Mouse (Mus musculus) neural tube, embryonic 11.5 days (tissue): ENCODE measurements around the gene Wdr27. TPM values are rescaled to one million over a fixed set of nuclear protein-coding genes. Genes with fewer than 3 reads are reported as not detected.

Experiments
- ATAC-seq: fragments of 200-750 bp; cut with Nextera tagmentation; 2 replicates; pipeline ENCODE4 v1.8.0; 2017; ENCODE audit warnings: moderate number of reproducible peaks, mild to moderate bottlenecking, moderate TSS enrichment, moderate library complexity; ENCODE audit not compliant: insufficient read depth, low FRiP score, low TSS enrichment
- DNase-seq: peaks from one replicate; pipeline ENCODE4 v3.0.0-alpha.2; 2015; ENCODE audit warnings: low spot score
- H3K27ac ChIP-seq: fragments of 300-500 bp; sonication (generic); 2 replicates; pipeline ENCODE4 v1.5.1; 2014; ENCODE audit warnings: low read depth, mild to moderate bottlenecking, low read length
- H3K27me3 ChIP-seq: fragments of 300-500 bp; sonication (generic); 2 replicates; pipeline ENCODE4 v1.6.1; 2014; ENCODE audit warnings: mild to moderate bottlenecking, low read length, mixed read lengths; ENCODE audit not compliant: control insufficient read depth, insufficient read depth
- H3K36me3 ChIP-seq: fragments of 300-500 bp; sonication (generic); 2 replicates; pipeline ENCODE4 v1.6.1; 2014; ENCODE audit warnings: mild to moderate bottlenecking, low read length, moderate library complexity, mixed read lengths; ENCODE audit not compliant: control insufficient read depth, insufficient read depth
- H3K4me1 ChIP-seq: fragments of 300-500 bp; sonication (generic); 2 replicates; pipeline ENCODE4 v1.6.1; 2014; ENCODE audit warnings: low read length, mixed read lengths; ENCODE audit not compliant: control insufficient read depth, insufficient read depth
- H3K4me2 ChIP-seq: fragments of 300-500 bp; sonication (generic); 2 replicates; pipeline ENCODE4 v1.6.1; 2014; ENCODE audit warnings: low read depth, mild to moderate bottlenecking, moderate library complexity
- H3K4me3 ChIP-seq: fragments of 300-500 bp; sonication (generic); 2 replicates; pipeline ENCODE4 v1.5.1; 2014; ENCODE audit warnings: low read depth, low read length
- H3K9ac ChIP-seq: fragments of 300-500 bp; sonication (generic); 2 replicates; pipeline ENCODE4 v1.6.1; 2014; ENCODE audit warnings: mild to moderate bottlenecking, low read length
- H3K9me3 ChIP-seq: fragments of 300-500 bp; sonication (generic); 2 replicates; pipeline ENCODE4 v1.6.1; 2016; ENCODE audit warnings: low read length; ENCODE audit not compliant: control insufficient read depth
- WGBS: fragments of 180-500 bp; shearing (Covaris S2); extraction: QIAGEN DNeasy Blood & Tissue Kit; methylation state at CpG from one replicate; pipeline ENCODE4 v1.1.7; 2014; 5-methylcytosine and 5-hydroxymethylcytosine counted together
- polyA plus RNA-seq: library from polyadenylated mRNA; unstranded; fragments of >200 nt; fragmentation: Nextera tagmentation; extraction: Ambion mirVana; gene quantifications from 2 replicates; pipeline ENCODE4 v1.2.1, GENCODE M21; 2014

The Wdr27 gene
- polyA plus RNA-seq, 1 experiment from 2014 or later = 4.7 TPM

- Histone ChIP-seq H3K27me3 (no peaks in the 10 kb centered on the region), H3K36me3 (no peaks in the 10 kb centered on the region), H3K4me3 (no peak overlapping the region), H3K9me3 (no peaks in the 10 kb centered on the region), H3K4me1 (no peaks in the 10 kb centered on the region), H3K27ac (no peak overlapping the region), H3K4me2 (no peak overlapping the region), H3K9ac (no peak overlapping the region)
- ATAC-seq = no peak
- 95% methylated on average over 5 of the region's 5 CpGs for WGBS
- no peak for DNase-seq
These were observed 163.6 kb downstream of the Wdr27 start for GRCm38 (mm10) chr17:14779356-14779755.

GRCm38 (mm10) chr17:14771339-14771738 lies 171.6 kb downstream of the Wdr27 start:
- no peak overlapping the region for H3K4me2 ChIP-seq
- no peaks in the 10 kb centered on the region for H3K9me3 ChIP-seq
- no peaks in the 10 kb centered on the region for H3K27me3 ChIP-seq
- no peaks in the 10 kb centered on the region for H3K36me3 ChIP-seq
- ATAC-seq (no peak), DNase-seq (no peak)
- H3K27ac ChIP-seq = no peak overlapping the region
- H3K9ac ChIP-seq = no peak overlapping the region
- H3K4me1 ChIP-seq = no peaks in the 10 kb centered on the region
- WGBS = 68% methylated on average over 4 of the region's 4 CpGs
- no peak overlapping the region for H3K4me3 ChIP-seq

GRCm38 (mm10) chr17:14770377-14770776 lies 172.6 kb downstream of the Wdr27 start:
- no peak for ATAC-seq
- Histone ChIP-seq H3K9ac (no peak overlapping the region), H3K9me3 (no peaks in the 10 kb centered on the region), H3K36me3 (no peaks in the 10 kb centered on the region), H3K27ac (no peak overlapping the region), H3K4me3 (no peak overlapping the region), H3K4me1 (no peaks in the 10 kb centered on the region), H3K27me3 (no peaks in the 10 kb centered on the region), H3K4me2 (no peak overlapping the region)
- DNase-seq = no peak
- 87% methylated on average over 5 of the region's 5 CpGs for WGBS

Other genes starting within 250 kb of the Wdr27 start
- gene Thbs2, start 248.9 kb downstream of the Wdr27 start, polyA plus RNA-seq = 3.1 and 3.8 TPM in 2 replicates
- gene 1600012H06Rik, start within 50 bp of the Wdr27 start, polyA plus RNA-seq = 31.6 and 36.2 TPM in 2 replicates
- 34.2 and 37.0 TPM in 2 replicates for gene Phf10, start 18.1 kb upstream of the Wdr27 start, polyA plus RNA-seq
- gene 9030025P20Rik, start 35.3 kb upstream of the Wdr27 start, polyA plus RNA-seq = 6.6 and 8.2 TPM in 2 replicates
- gene Gm3417, start 35.6 kb upstream of the Wdr27 start, polyA plus RNA-seq = not detected in 2 replicates
- gene Gm3435, start 67.0 kb upstream of the Wdr27 start, polyA plus RNA-seq = 8.0 and 8.3 TPM in 2 replicates
- 57.3 and 63.2 TPM in 2 replicates for gene Ermard, start 98.0 kb upstream of the Wdr27 start, polyA plus RNA-seq
- gene Tcte3, start 98.3 kb upstream of the Wdr27 start, polyA plus RNA-seq = 0.49 and 1.6 TPM in 2 replicates
- gene Gm3448, start 98.4 kb upstream of the Wdr27 start, polyA plus RNA-seq = 2.9 and 3.1 TPM in 2 replicates